Mouse (Mus musculus) small intestine, adult 2 months (tissue): ENCODE data around the gene Pcsk4. TPM values are rescaled to one million over a fixed set of nuclear protein-coding genes. Genes with fewer than 3 reads are reported as not detected.

Source experiments
- H3K27ac ChIP-seq: fragments of 200-500 bp; 2 replicates; pipeline ENCODE4 v1.5.1; 2012; ENCODE audit warnings: low read depth, low read length, control low read depth, inconsistent platforms; ENCODE audit not compliant: insufficient read depth
- H3K27me3 ChIP-seq: fragments of 200-500 bp; 2 replicates; pipeline ENCODE4 v1.6.1; 2012; ENCODE audit warnings: mild to moderate bottlenecking, moderate library complexity, low read length, inconsistent platforms; ENCODE audit not compliant: control insufficient read depth, insufficient read depth
- H3K36me3 ChIP-seq: fragments of 200-500 bp; 2 replicates; pipeline ENCODE4 v1.6.1; 2012; ENCODE audit warnings: mild to moderate bottlenecking, low read length, control low read depth, inconsistent platforms; ENCODE audit not compliant: control insufficient read depth, insufficient read depth
- H3K4me1 ChIP-seq: fragments of 200-500 bp; 2 replicates; pipeline ENCODE4 v1.6.1; 2012; ENCODE audit warnings: low read length, inconsistent platforms, mixed read lengths; ENCODE audit not compliant: control insufficient read depth, insufficient read depth, insufficient read length
- H3K4me3 ChIP-seq: fragments of 200-500 bp; 2 replicates; pipeline ENCODE4 v1.5.1; 2012; ENCODE audit warnings: low read depth, mild to moderate bottlenecking, control low read depth, inconsistent platforms, low read length, moderate library complexity
- CTCF ChIP-seq: fragments of 200-500 bp; IDR thresholded peaks from 2 replicates; pipeline ENCODE4 v1.5.1; 2012; ENCODE audit warnings: low read depth, mild to moderate bottlenecking, control low read depth, inconsistent platforms, low read length, moderate library complexity, mixed read lengths; ENCODE audit not compliant: insufficient replicate concordance, insufficient read length; ENCODE audit errors: extremely low read depth
- POLR2A ChIP-seq: fragments of 200-500 bp; IDR thresholded peaks from 2 replicates; pipeline ENCODE4 v1.6.1; 2012; ENCODE audit warnings: low read depth, mild to moderate bottlenecking, control low read depth, inconsistent platforms, low read length, moderate library complexity
- WGBS: fragments of 180-500 bp; shearing (Covaris S2); methylation state at CpG from one replicate; pipeline ENCODE4 v1.1.7; 2018; 5-methylcytosine and 5-hydroxymethylcytosine counted together
- polyA plus RNA-seq: library from polyadenylated mRNA; depleted of rRNA; stranded (reverse); fragments of >200 nt; gene quantifications from 2 replicates; pipeline ENCODE4 v1.2.3, GENCODE M21; 2012; rRNA removed

The Pcsk4 gene
- polyA plus RNA-seq, result 18.0 and 27.0 TPM in 2 replicates

- Histone ChIP-seq H3K4me3 (peak within 1 kb of the TSS; percentile 87), H3K27me3 (no peaks in the 10 kb centered on the region), H3K27ac (peak within 1 kb of the TSS; percentile 97), H3K4me1 (peaks cover 30% of the 10 kb centered on the region), H3K36me3 (peaks cover 7% of the 10 kb centered on the region)
- TF ChIP-seq POLR2A (no peak), CTCF (no peak)
- 3% methylated on average over 36 of the region's 36 CpGs for WGBS
Measured at GRCm38 (mm10) chr10:80329273-80330081, at the start of gene Pcsk4, which contains the start of gene Reep6. Pcsk4 (minus strand) TSS chr10:80329498. Reep6 (plus strand) TSS chr10:80329953.

GRCm38 (mm10) chr10:80377716-80378115 lies 48.4 kb upstream of the Pcsk4 start:
- Histone ChIP-seq H3K4me3 (no peak overlapping the region), H3K4me1 (no peaks in the 10 kb centered on the region), H3K27me3 (no peaks in the 10 kb centered on the region), H3K36me3 (peaks cover 12% of the 10 kb centered on the region), H3K27ac (no peak overlapping the region)
- peak; percentile 67; the same call in 1 of the 2 replicates for TF ChIP-seq CTCF
- no peak for TF ChIP-seq POLR2A
- 50% methylated on average over 10 of the region's 10 CpGs for WGBS

- Histone ChIP-seq H3K4me3 (no peak overlapping the region), H3K27me3 (no peaks in the 10 kb centered on the region), H3K4me1 (no peaks in the 10 kb centered on the region), H3K36me3 (peaks cover 4% of the 10 kb centered on the region), H3K27ac (no peak overlapping the region)
- TF ChIP-seq POLR2A (no peak), CTCF (peak; percentile 95)
- 1% methylated on average over 7 of the region's 7 CpGs for WGBS
Measured at GRCm38 (mm10) chr10:80376160-80376559, 46.9 kb upstream of the Pcsk4 start.

- H3K4me1 ChIP-seq, result no peaks in the 10 kb centered on the region
- no peak overlapping the region for H3K27ac ChIP-seq
- no peak overlapping the region for H3K4me3 ChIP-seq
- H3K27me3 ChIP-seq, result no peaks in the 10 kb centered on the region
- 26% methylated on average over 6 of the region's 6 CpGs for WGBS
- no peaks in the 10 kb centered on the region for H3K36me3 ChIP-seq
- peak; percentile 69; the same call in 1 of the 2 replicates for TF ChIP-seq CTCF
- no peak for TF ChIP-seq POLR2A
Measured at GRCm38 (mm10) chr10:80374063-80374462, 44.8 kb upstream of the Pcsk4 start.

DNA sequence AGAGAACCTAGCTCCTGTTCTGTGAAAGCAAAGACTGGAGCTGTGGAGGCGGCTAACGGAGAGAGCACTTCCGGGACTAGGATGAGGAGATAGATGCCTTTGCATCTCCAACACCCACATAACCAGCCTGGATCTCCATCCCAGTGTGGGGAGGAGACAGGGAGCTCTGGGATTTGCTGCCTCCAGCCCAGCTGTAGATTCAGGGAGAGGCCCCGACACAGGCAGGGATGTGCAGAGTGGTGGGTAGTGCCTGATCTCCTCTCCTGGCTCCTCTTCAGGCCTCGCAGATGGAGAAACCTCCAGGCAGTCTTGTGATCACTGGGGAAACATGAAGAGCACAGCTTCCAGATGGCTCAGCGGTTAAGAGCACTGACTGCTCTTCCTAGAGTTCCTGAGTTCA lies 43.4 kb upstream of the Pcsk4 start:
- H3K36me3 ChIP-seq, result no peaks in the 10 kb centered on the region
- H3K27me3 ChIP-seq, result no peaks in the 10 kb centered on the region
- no peak overlapping the region for H3K4me3 ChIP-seq
- WGBS, result 82% methylated on average over 6 of the region's 6 CpGs
- TF ChIP-seq POLR2A (no peak), CTCF (no peak)
- no peak overlapping the region for H3K27ac ChIP-seq
- no peaks in the 10 kb centered on the region for H3K4me1 ChIP-seq

DNA sequence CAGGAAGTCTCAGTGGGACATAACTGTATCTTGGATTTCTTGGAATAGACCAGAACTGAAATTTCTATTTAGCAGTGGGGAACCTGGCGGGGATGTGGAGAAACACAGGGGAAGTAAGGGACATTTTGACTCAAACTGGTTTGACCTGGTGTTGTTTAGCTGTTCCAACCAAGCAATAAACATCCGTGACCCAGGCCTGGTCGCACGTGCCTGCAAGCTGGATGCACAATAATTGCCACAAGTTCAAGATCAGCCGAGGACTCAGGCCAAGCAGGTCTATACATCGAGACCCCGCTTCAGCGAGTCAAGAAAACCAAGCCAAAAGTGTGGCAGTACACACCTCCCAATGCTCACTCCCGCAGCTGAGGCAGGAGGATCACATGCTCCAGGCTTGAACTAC lies 42.7 kb upstream of the Pcsk4 start:
- no peaks in the 10 kb centered on the region for H3K27me3 ChIP-seq
- TF ChIP-seq POLR2A (no peak), CTCF (no peak)
- H3K36me3 ChIP-seq, result no peaks in the 10 kb centered on the region
- H3K4me3 ChIP-seq, result no peak overlapping the region
- no peak overlapping the region for H3K27ac ChIP-seq
- 60% methylated on average over 9 of the region's 9 CpGs for WGBS
- H3K4me1 ChIP-seq, result peaks cover 6% of the 10 kb centered on the region

- Histone ChIP-seq H3K27ac (no peak overlapping the region), H3K36me3 (no peaks in the 10 kb centered on the region), H3K4me1 (peaks cover 8% of the 10 kb centered on the region), H3K27me3 (no peaks in the 10 kb centered on the region), H3K4me3 (no peak overlapping the region)
- WGBS, result 11% methylated on average over 12 of the region's 12 CpGs
- no peak for TF ChIP-seq POLR2A
- TF ChIP-seq CTCF, result no peak
Measured at GRCm38 (mm10) chr10:80371411-80371966, 42.2 kb upstream of the Pcsk4 start.
